Mouse (Mus musculus) urinary bladder, postnatal 4 days (tissue): Measurements from ENCODE around the gene 9930104L06Rik.

Experiments
- DNase-seq, 2 experiments: peaks; one replicate each; pipeline ENCODE4 v3.0.0; 2021 to 2022; ENCODE audit warnings: low spot score in 2 of 2

9930104L06Rik gene

GRCm38 (mm10) chr4:124959062-124959461 is 22.2 kb downstream of the 9930104L06Rik start:
- peak in 1 of 2 experiments; percentile 44 for DNase-seq

- DNase-seq: no peak
Measured at GRCm38 (mm10) chr4:124960940-124961339, 24.1 kb downstream of the 9930104L06Rik start.

DNA sequence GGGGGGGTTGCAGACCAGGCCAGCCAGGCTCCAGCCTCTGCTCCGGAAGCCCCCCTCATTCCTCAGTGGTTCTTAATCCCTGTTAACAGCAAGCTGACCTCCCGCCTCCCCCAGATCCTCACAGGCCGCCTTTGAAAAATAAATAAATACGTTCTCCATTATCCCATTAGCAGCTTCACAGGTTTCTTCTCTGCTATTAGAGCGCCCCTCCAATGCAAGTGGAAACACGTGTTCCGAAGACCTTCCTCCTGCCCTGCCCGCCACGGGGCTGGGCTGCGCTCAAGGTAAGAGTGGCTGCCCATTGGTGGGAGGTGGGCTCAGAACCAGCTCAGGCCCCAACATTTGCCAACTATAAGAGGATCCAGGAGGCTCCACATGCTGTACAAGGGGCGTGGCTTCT is 25.7 kb downstream of the 9930104L06Rik start:
- no peak for DNase-seq

GRCm38 (mm10) chr4:124964912-124965599 is 28.2 kb downstream of the 9930104L06Rik start:
- DNase-seq: no peak

DNA sequence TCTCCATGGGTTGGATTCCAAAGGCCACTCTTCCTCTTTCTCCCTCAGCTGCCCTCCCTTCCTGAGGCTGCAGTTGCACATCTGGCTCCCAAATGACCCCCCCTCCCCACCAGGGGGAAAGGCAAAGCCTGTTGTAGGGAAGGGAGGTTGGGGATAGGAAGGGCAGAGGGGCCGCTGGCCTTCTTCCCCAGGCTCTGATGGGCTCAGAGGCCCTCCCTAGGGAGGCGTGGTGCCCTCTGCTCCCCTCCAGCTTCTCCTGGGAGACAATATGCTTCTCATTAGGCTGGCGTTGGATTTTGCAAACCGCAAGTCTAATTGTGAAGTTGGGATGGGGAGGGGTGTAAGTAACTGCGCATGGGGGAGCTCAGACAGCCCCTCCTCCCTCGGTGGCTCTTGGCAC is 31.9 kb downstream of the 9930104L06Rik start:
- no peak for DNase-seq

- no peak for DNase-seq
Measured at GRCm38 (mm10) chr4:124969219-124969848, 32.5 kb downstream of the 9930104L06Rik start.

DNA sequence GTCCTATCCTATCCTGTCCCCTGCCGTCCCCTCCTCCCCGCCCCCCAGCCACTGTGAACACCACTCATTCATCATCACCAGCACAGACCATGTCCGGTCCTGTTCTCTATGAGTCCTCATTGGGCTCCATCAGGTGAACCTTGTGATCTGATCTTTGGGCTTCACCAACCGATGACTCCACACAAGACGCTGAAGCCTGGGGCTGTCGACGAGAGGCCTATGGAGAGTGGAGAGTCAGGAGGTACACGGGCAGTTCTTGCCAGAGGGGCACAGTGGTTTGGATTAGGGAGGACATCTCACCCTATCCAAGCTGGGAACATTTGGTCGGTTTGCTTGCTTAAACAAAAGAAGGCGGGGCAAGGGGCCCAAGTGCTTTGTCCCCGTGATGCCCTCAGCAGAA is 33.3 kb downstream of the 9930104L06Rik start:
- no peak for DNase-seq

DNA sequence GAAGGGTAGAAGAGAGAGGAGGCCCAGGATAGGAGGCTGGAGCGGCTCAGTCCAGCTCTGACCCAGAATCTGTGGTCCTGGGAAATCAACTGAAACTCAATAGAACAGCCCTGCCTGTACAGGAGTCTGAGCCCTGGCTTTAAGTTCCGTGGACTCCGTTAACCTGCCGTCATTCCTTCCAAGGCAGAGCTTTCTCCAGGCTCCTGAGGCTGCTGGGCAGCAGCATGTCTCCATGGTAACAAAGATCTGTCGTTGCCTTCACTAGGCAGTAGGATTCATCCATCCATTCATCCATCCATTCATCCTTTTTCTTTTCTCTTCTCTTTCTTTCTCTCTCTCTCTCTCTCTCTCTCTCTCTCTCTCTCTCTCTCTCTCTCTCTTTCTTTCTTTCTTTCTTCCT is 33.8 kb downstream of the 9930104L06Rik start:
- no peak for DNase-seq

DNA sequence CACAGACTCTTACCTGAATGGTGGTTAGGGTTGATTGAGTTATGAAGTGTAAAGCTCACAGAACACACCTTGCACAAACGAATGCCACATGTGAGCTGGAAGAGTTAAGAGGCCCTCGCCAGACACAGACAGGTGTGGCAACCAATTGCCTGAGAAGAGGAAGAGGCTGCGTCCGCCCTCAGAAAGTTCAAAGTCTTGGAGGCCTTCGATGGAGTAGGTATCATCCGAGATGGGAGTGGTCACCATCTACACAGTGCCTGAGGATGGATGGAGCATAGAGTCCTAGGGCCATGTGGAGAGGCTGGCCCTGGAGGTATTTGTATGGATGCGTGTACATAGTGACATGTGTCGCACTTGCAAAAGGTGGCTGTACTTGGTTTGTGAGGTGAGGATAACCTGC is 34.2 kb downstream of the 9930104L06Rik start:
- no peak for DNase-seq

- DNase-seq: no peak
Measured at GRCm38 (mm10) chr4:124972316-124972715, 35.5 kb downstream of the 9930104L06Rik start.

DNA sequence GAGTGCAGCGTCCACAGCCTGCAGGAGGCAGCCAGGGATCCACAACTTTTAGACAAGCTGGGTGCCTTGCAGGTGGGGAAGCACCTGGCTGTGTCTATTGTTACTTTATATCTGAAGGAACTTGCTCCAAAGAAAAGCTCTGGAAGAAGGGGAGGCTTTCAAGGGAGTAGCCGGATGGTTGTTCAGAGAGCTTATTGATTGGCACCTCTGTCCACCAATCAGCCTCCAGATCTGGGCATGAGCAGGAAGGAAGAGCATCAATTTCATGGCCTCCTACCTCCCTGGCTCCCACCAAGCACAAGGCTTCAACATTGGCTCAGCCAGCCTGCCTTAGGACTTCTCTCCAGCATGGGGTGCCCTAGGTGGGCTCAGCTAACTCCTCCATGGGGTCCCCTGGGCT is 36.4 kb downstream of the 9930104L06Rik start:
- no peak for DNase-seq

- DNase-seq: no peak
Measured at GRCm38 (mm10) chr4:124978201-124978600, 41.4 kb downstream of the 9930104L06Rik start.

DNA sequence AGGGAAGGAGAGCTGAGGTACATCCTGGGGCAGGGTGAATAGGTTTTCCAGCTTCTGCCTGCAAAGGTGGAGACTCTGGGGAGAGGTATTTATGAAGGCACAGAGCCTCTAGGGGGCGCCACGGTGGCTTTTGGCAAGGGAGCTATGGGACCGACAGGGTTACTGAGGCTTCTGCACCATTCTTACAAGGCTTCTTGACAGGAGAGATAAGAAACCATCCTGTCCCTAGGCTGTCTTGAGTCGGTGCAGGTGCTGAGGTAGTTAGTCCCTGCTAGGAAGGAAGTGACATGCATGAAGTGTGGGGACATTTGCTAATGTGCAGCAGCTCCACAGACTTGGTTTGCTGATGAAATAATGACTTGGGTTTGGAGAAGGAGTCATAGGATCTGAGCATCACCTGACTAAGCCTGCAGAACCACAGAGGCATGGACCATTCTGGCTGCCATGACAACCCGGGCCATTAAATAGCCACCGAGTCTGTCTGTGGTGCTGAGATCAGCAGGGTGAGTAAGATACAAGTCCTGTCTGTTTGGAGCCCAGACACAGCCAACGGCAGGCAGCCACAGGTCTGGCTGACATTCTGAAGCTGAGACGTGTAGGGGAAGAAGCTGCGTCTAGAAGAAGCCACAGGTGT is 47.2 kb downstream of the 9930104L06Rik start:
- DNase-seq: no peak

DNA sequence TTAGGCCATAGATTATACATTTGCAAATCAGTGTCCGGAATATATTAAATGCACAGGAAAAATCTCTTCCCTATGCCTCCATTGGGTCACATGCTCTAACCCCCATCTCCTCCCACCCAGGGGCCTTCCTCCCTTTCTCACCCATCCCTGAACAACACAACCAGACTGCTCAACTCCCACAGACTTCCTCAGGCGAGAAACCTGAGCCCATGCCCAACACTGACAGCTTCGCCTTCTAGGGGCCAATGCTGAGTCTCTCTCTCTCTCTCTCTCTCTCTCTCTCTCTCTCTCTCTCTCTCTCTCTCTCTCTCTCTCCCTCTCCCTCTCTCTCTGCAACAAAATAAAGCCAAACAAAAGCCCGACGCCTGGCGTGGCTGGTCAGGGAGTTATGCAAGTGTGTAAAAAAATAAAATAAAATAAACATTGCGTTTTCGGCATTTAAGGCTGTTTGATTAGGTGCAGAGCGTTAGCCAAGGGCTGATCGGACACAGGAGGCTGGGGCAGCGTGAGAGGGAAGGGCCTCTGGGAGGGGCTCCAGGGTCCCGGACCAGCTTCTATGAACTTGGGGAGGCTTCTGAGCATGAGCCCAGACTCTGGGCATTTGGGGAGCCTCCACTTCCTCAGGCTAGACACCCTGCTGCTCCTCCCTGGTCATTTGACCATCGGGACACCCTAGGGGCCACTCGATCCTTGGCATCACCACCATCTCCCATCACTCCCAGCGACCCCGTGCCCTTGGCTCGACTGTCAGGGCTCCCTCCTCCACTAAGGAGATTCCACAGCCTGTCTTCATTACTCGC is 48.2 kb downstream of the 9930104L06Rik start:
- no peak for DNase-seq

- DNase-seq: no peak
Measured at GRCm38 (mm10) chr4:124985671-124986602, 49.1 kb downstream of the 9930104L06Rik start, which contains the start of gene Rspo1. Gene Rspo1 (plus strand): TSS chr4:124986430.

DNA sequence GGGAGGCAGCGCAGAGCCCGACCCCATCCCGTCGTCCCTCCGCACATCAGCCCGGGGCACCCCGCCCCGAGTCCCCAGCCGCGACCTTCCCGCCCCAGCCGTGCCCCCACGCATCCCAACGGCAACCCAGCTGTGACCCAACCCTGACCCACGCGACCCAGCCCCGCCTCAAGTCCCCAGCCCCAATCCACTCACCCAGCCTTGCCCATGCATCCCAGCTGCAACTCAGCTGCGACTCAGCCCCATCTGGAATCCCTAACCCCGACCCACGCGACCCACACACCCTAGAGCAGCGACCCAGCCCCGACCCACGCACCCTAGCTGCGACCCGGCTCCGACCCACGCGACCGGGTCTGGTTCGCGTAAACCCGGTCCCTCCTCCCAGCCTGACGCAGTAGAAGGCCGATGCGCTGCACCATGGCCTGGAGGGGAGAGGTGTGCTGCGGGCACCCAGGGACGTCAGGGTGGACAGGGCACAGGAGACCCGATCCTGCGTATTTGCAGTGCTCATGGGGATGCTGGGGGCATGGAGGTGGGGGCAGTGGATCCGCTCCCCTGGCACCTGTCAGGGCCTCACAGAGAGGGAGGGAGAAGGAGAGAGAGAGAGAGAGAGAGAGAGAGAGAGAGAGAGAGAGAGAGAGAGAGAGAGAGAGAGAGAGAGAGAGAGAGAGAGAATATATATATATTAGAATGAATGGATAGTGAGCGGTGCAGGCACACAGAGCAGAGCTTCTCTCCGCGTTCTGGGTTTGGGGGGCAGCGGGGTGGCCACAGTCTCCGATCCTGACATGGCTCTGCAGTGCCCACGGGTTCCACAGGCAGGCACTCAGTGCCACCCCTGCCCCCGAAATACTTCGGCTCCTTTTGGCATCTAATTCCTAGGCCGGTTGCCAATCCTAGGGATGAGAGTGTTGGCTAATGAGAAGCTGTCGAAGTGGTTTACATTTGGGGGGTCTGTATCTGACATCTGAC is 50.2 kb downstream of the 9930104L06Rik start:
- DNase-seq: no peak

DNA sequence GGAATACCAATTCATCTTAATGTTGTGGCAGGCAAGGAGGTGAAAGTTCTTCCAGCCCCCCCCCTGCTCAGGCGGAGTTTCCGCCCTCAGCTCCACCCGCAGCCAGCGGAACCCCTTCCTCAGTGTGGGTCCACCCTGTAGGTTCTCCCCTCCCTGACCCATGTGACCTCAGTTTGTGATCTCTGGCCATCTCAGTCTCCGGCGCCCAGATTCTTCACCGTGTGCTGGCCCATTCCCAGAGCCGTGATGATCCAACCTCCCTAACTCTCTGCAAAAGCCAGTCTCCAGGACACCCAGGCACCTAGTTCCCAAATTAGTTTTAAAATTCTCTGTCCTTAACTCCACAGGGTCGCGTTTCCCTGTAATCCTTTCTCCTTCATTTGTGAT is 50.9 kb downstream of the 9930104L06Rik start:
- no peak for DNase-seq

DNA sequence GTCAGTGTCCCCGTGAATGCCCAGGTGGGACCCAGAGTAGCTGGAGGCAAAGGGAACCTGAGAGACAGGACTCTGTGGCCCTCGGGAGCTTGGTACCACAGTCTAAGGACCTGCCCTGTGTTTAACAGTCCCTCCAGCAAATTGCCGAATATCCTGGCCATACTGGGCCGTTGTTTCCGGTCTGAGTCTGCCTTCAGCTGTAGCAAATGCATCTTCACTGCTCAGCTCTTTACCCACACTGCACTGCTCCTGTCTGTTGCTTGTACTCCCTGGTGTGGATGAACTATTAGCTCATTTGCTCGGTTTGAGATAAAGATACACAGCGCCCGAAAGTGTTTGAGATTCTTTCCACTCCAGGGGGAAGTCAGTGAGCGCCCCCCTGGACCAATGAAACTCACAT is 51.5 kb downstream of the 9930104L06Rik start:
- DNase-seq: no peak

DNA sequence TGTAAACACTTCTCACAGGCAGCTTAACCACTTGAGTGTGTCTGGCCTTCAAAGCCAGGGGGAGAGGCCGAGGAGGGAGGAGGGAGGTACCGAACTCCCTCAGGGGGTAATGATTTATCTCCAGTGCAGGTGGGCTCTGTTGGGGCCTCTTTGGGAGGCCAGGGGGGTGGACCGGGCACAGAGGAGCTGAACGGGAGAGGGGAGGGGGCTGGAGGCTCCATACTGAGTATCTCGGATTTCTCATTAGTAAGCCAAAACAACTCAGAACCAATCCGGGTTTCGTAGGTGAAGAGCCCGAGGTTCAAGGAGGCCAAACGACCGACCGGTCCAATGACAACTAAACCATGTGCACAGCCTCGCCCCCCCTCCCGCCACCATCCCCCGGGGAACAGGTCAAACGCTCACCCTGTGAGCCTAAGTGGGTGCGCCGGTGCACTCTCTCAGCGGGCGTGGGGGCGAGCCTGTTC is 53.0 kb downstream of the 9930104L06Rik start:
- DNase-seq: no peak

GRCm38 (mm10) chr4:124990325-124990724 is 53.5 kb downstream of the 9930104L06Rik start:
- no peak for DNase-seq
